Mouse (Mus musculus) CH12.LX (cell line): ENCODE measurements at regions not wholly inside any gene's neighbourhood (a gene's known extent, or its start where the extent isn't known, plus 50 kb on each side); places are given as distances from the start of the nearest gene placed in this dataset.

Source experiments
- DNase-seq: peaks from one replicate; pipeline ENCODE4 v3.0.0-alpha.2; 2013; ENCODE audit errors: extremely low read depth
- H3K27ac ChIP-seq: 2 replicates; pipeline ENCODE4 v1.5.1; 2012; ENCODE audit warnings: low read depth, mild to moderate bottlenecking, control low read depth, moderate library complexity; ENCODE audit not compliant: insufficient read depth
- H3K27me3 ChIP-seq: replicated peaks from 2 replicates; pipeline ENCODE3; 2012; ENCODE audit warnings: inconsistent platforms
- H3K36me3 ChIP-seq, 2 experiments: replicated peaks in 1 of 2; 2 replicates each; pipeline versions ENCODE3 to v1.6.1; 2012; ENCODE audit warnings: inconsistent platforms in 1 of 2, low read length in 1 of 2, mild to moderate bottlenecking in 1 of 2, mixed read lengths in 1 of 2, moderate library complexity in 1 of 2; ENCODE audit not compliant: control insufficient read depth in 1 of 2, insufficient read depth in 1 of 2
- H3K4me1 ChIP-seq, 2 experiments: 2 replicates each; pipeline ENCODE4 v1.6.1; 2012; ENCODE audit warnings: inconsistent platforms in 1 of 2, moderate library complexity in 1 of 2; ENCODE audit not compliant: insufficient read depth in 2 of 2, control insufficient read depth in 1 of 2
- H3K4me2 ChIP-seq: 2 replicates; pipeline ENCODE4 v1.6.1; 2012; ENCODE audit warnings: low read depth, mild to moderate bottlenecking, control low read depth; ENCODE audit not compliant: poor library complexity, insufficient read depth, severe bottlenecking
- H3K4me3 ChIP-seq, 3 experiments: fragments of 150-350 bp in 1 of 3; sonication (generic) in 1 of 3; replicated peaks in 1 of 3; 2 replicates each; pipeline versions ENCODE3 to v1.5.1; 2011 to 2012; ENCODE audit warnings: low read depth in 2 of 3, low read length in 2 of 3, mild to moderate bottlenecking in 2 of 3, moderate library complexity in 2 of 3, control low read depth in 1 of 3, improper control_type of control experiment in 1 of 3, inconsistent platforms in 1 of 3, mixed read lengths in 1 of 3; ENCODE audit not compliant: poor library complexity in 1 of 3
- H3K79me2 ChIP-seq: replicated peaks from 2 replicates; pipeline ENCODE4 v1.6.1; 2012; ENCODE audit warnings: mild to moderate bottlenecking, moderate library complexity; ENCODE audit not compliant: control insufficient read depth, poor library complexity, insufficient read depth, severe bottlenecking; ENCODE audit errors: extremely low read depth
- H3K9ac ChIP-seq: 2 replicates; pipeline ENCODE4 v1.6.1; 2012; ENCODE audit warnings: low read depth, mild to moderate bottlenecking, control low read depth, moderate library complexity; ENCODE audit not compliant: insufficient read depth
- H3K9me3 ChIP-seq: replicated peaks from 2 replicates; pipeline ENCODE3; 2012; ENCODE audit warnings: low read length, inconsistent platforms, mixed read lengths
- BHLHE40 ChIP-seq: IDR thresholded peaks from 2 replicates; pipeline ENCODE4 v1.6.1; 2011; ENCODE audit warnings: mild to moderate bottlenecking, low read depth, low read length, improper control_type of control experiment
- CHD1 ChIP-seq: IDR thresholded peaks from 2 replicates; pipeline ENCODE4 v1.6.1; 2012; ENCODE audit warnings: low read depth, low read length, improper control_type of control experiment, inconsistent platforms
- ELF1 ChIP-seq: IDR thresholded peaks from 2 replicates; pipeline ENCODE4 v1.6.1; 2014; ENCODE audit warnings: low read depth, mild to moderate bottlenecking, inconsistent platforms, low read length, improper control_type of control experiment
- HCFC1 ChIP-seq: IDR thresholded peaks from 2 replicates; pipeline ENCODE4 v1.6.1; 2012; ENCODE audit warnings: low read depth, mild to moderate bottlenecking, inconsistent platforms, low read length, improper control_type of control experiment
- JUN ChIP-seq: IDR thresholded peaks from 2 replicates; pipeline ENCODE4 v1.6.1; 2011; ENCODE audit warnings: low read depth, mild to moderate bottlenecking, low read length, improper control_type of control experiment, moderate library complexity; ENCODE audit not compliant: insufficient read depth
- JUND ChIP-seq: conservative IDR thresholded peaks from 2 replicates; pipeline ENCODE4 v1.6.1; 2011; ENCODE audit warnings: low read depth, low read length, improper control_type of control experiment
- KAT2A ChIP-seq: IDR thresholded peaks from 2 replicates; pipeline ENCODE4 v1.6.1; 2012; ENCODE audit warnings: low read length, improper control_type of control experiment, inconsistent platforms; ENCODE audit not compliant: insufficient replicate concordance
- MAFK ChIP-seq: IDR thresholded peaks from 2 replicates; pipeline ENCODE4 v1.6.1; 2011; ENCODE audit warnings: low read length, improper control_type of control experiment; ENCODE audit not compliant: insufficient replicate concordance
- MAX ChIP-seq: IDR thresholded peaks from 2 replicates; pipeline ENCODE4 v1.6.1; 2011; ENCODE audit warnings: low read length, improper control_type of control experiment
- MAZ ChIP-seq: IDR thresholded peaks from 2 replicates; pipeline ENCODE4 v1.6.1; 2012; ENCODE audit warnings: low read depth, mild to moderate bottlenecking, inconsistent platforms, low read length, improper control_type of control experiment, moderate library complexity
- MXI1 ChIP-seq: IDR thresholded peaks from 2 replicates; pipeline ENCODE4 v1.6.1; 2011; ENCODE audit warnings: mild to moderate bottlenecking, low read depth, low read length, improper control_type of control experiment
- MYC ChIP-seq: IDR thresholded peaks from 2 replicates; pipeline ENCODE4 v1.6.1; 2011; ENCODE audit warnings: low read depth, mild to moderate bottlenecking, improper control_type of control experiment, low read length
- NELFE ChIP-seq: IDR thresholded peaks from 2 replicates; pipeline ENCODE4 v1.6.1; 2011; ENCODE audit warnings: low read depth, low read length, improper control_type of control experiment
- NRF1 ChIP-seq: IDR thresholded peaks from 2 replicates; pipeline ENCODE4 v1.6.1; 2014; ENCODE audit warnings: low read depth, mild to moderate bottlenecking, inconsistent platforms, low read length, improper control_type of control experiment, moderate library complexity
- POLR2A ChIP-seq: IDR thresholded peaks from 2 replicates; pipeline ENCODE4 v1.6.1; 2011; ENCODE audit warnings: low read depth, mild to moderate bottlenecking, improper control_type of control experiment, low read length
- RCOR1 ChIP-seq: conservative IDR thresholded peaks from 2 replicates; pipeline ENCODE4 v1.6.1; 2012; ENCODE audit warnings: low read depth, mild to moderate bottlenecking, inconsistent platforms, low read length, improper control_type of control experiment
- TBP ChIP-seq: conservative IDR thresholded peaks from 2 replicates; pipeline ENCODE4 v1.6.1; 2011; ENCODE audit warnings: low read depth, low read length, improper control_type of control experiment
- UBTF ChIP-seq: IDR thresholded peaks from 2 replicates; pipeline ENCODE4 v1.6.1; 2012; ENCODE audit warnings: low read depth, mild to moderate bottlenecking, inconsistent platforms, low read length, improper control_type of control experiment, moderate library complexity
- USF1 ChIP-seq: IDR thresholded peaks from 2 replicates; pipeline ENCODE4 v1.6.1; 2014; ENCODE audit warnings: low read depth, mild to moderate bottlenecking, inconsistent platforms, low read length, improper control_type of control experiment
- USF2 ChIP-seq: conservative IDR thresholded peaks from 2 replicates; pipeline ENCODE4 v1.6.1; 2011; ENCODE audit warnings: low read depth, low read length, improper control_type of control experiment
- ZC3H11A ChIP-seq: IDR thresholded peaks from 2 replicates; pipeline ENCODE4 v1.6.1; 2012; ENCODE audit warnings: low read depth, mild to moderate bottlenecking, inconsistent platforms, low read length, improper control_type of control experiment
- ZMIZ1 ChIP-seq: IDR thresholded peaks from 2 replicates; pipeline ENCODE4 v1.6.1; 2012; ENCODE audit warnings: low read depth, mild to moderate bottlenecking, inconsistent platforms, low read length, improper control_type of control experiment
- ZNF384 ChIP-seq: IDR thresholded peaks from 2 replicates; pipeline ENCODE4 v1.6.1; 2012; ENCODE audit warnings: low read depth, low read length, improper control_type of control experiment, inconsistent platforms
- dilution Hi-C: fragments of 300-500 bp; cut with MboI; formaldehyde crosslinking; loops from 2 replicates; pipeline ENCODE4 v1.14.3; 2020; ENCODE audit warnings: low sequenced_read_pairs; ENCODE audit not compliant: extremely low pct_unique_long_range_greater_than_20kb, extremely low pct_ligation_motif_present
- in situ Hi-C: fragments of 300-500 bp; cut with MboI; formaldehyde crosslinking; loops from 3 replicates; pipeline ENCODE4 v1.14.3; 2019; ENCODE audit warnings: low sequenced_read_pairs, low pct_ligation_motif_present, low pct_unique_long_range_greater_than_20kb, mixed read lengths

GRCm38 (mm10) chr8:36394487-36394886 is 598.9 kb upstream of the AI429214 start:
- in situ Hi-C loops = no loop called here
- H3K27ac ChIP-seq = no peak overlapping the region
- TF ChIP-seq NELFE = no peak
- no peak for TF ChIP-seq ZMIZ1
- TF ChIP-seq MXI1 = no peak
- no peak for TF ChIP-seq ELF1
- TF ChIP-seq HCFC1 = no peak
- TF ChIP-seq USF1 = no peak
- no peak for TF ChIP-seq TBP
- no peak for TF ChIP-seq JUND
- no peak for TF ChIP-seq MAX
- TF ChIP-seq CHD1 = no peak
- TF ChIP-seq ZC3H11A = no peak
- dilution Hi-C loops = no loop called here
- H3K36me3 ChIP-seq = no peaks in the 10 kb centered on the region
- H3K9me3 ChIP-seq = no peaks in the 10 kb centered on the region
- H3K9ac ChIP-seq = no peak overlapping the region
- H3K4me2 ChIP-seq = no peak overlapping the region
- no peaks in the 10 kb centered on the region for H3K79me2 ChIP-seq
- H3K4me1 ChIP-seq = no peaks in the 10 kb centered on the region
- H3K27me3 ChIP-seq = no peaks in the 10 kb centered on the region
- no peak overlapping the region for H3K4me3 ChIP-seq
- no peak for DNase-seq

- in situ Hi-C loops = no loop called here
- dilution Hi-C loops = no loop called here
- no peak for TF ChIP-seq JUN
- no peak for TF ChIP-seq UBTF
- no peak for TF ChIP-seq USF1
- no peak for TF ChIP-seq NRF1
- no peak for TF ChIP-seq NELFE
- no peak for TF ChIP-seq MAZ
- TF ChIP-seq MXI1 = no peak
- no peak for TF ChIP-seq POLR2A
- no peak for TF ChIP-seq BHLHE40
- no peak for TF ChIP-seq MAX
- no peak for TF ChIP-seq MAFK
- no peak for TF ChIP-seq KAT2A
- no peak for TF ChIP-seq MYC
- TF ChIP-seq RCOR1 = no peak
- no peak for TF ChIP-seq USF2
- no peak for TF ChIP-seq ZNF384
- Histone ChIP-seq H3K27me3 (no peaks in the 10 kb centered on the region), H3K4me3 (no peak overlapping the region), H3K4me1 (no peaks in the 10 kb centered on the region), H3K9me3 (no peaks in the 10 kb centered on the region), H3K27ac (no peak overlapping the region), H3K36me3 (no peaks in the 10 kb centered on the region), H3K9ac (no peak overlapping the region), H3K79me2 (no peaks in the 10 kb centered on the region), H3K4me2 (no peak overlapping the region)
- no peak for DNase-seq
Observed at GRCm38 (mm10) chr8:36396493-36396892, 596.9 kb upstream of the AI429214 start.
